Mouse (Mus musculus) CH12.LX (cell line): ENCODE results near the gene Npffr2.

ENCODE experiments used
- CHD2 ChIP-seq: IDR thresholded peaks from 2 replicates; pipeline ENCODE4 v1.6.1; 2011; ENCODE audit warnings: low read length, improper control_type of control experiment
- CTCF ChIP-seq, 2 experiments: IDR thresholded peaks in 1 of 2; conservative IDR thresholded peaks in 1 of 2; 2 replicates each; pipeline ENCODE4 v1.5.1; 2011 to 2012; ENCODE audit warnings: low read depth in 2 of 2, low read length in 2 of 2, improper control_type of control experiment in 1 of 2, inconsistent platforms in 1 of 2, mild to moderate bottlenecking in 1 of 2, moderate library complexity in 1 of 2
- ELF1 ChIP-seq: IDR thresholded peaks from 2 replicates; pipeline ENCODE4 v1.6.1; 2014; ENCODE audit warnings: low read depth, mild to moderate bottlenecking, inconsistent platforms, low read length, improper control_type of control experiment
- HCFC1 ChIP-seq: IDR thresholded peaks from 2 replicates; pipeline ENCODE4 v1.6.1; 2012; ENCODE audit warnings: low read depth, mild to moderate bottlenecking, inconsistent platforms, low read length, improper control_type of control experiment
- MXI1 ChIP-seq: IDR thresholded peaks from 2 replicates; pipeline ENCODE4 v1.6.1; 2011; ENCODE audit warnings: mild to moderate bottlenecking, low read depth, low read length, improper control_type of control experiment
- NELFE ChIP-seq: IDR thresholded peaks from 2 replicates; pipeline ENCODE4 v1.6.1; 2011; ENCODE audit warnings: low read depth, low read length, improper control_type of control experiment
- POLR2A ChIP-seq: IDR thresholded peaks from 2 replicates; pipeline ENCODE4 v1.6.1; 2011; ENCODE audit warnings: low read depth, mild to moderate bottlenecking, improper control_type of control experiment, low read length

DNA sequence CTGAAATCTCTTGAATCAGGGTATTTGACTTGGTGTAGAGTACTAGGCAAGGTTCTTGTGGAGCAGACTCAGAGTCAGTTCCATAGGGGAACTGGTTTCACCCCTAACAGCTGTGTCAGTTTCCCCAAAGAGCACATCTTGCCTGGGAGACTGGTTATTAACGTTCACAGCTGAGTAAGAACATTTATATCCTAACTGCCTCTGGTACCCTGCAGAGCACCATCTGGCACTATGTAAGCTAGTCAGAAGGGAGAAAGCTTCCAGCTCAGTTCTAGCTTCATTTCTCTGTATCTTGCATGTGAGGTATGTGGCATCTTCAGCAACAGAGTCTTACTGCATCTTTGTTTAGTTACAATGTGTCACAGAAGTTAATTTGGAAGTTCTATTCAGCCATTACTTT, 53.9 kb downstream of the Npffr2 start:
- no peak for TF ChIP-seq CTCF (conservative IDR thresholded peaks at IDR 0.05 in 1 of 2, IDR thresholded peaks at IDR 0.05 in 1 of 2; ENCODE audit: low read depth in 2 of 2, low read length in 2 of 2)
- no peak for TF ChIP-seq POLR2A
- no peak for TF ChIP-seq NELFE
- TF ChIP-seq HCFC1: no peak
- TF ChIP-seq CHD2: no peak
- TF ChIP-seq ELF1: no peak
- no peak for TF ChIP-seq MXI1
